Mouse (Mus musculus) cerebellum, adult 18-20 months (tissue): ENCODE measurements around the gene Ggta1.

Experiments
- DNase-seq, 2 experiments: peaks; one replicate each; pipeline ENCODE4 v3.0.0; 2021

The Ggta1 gene

GRCm38 (mm10) chr2:35432472-35432871 is 30.6 kb downstream of the Ggta1 start:
- no peak for DNase-seq

- DNase-seq: no peak
Measured at GRCm38 (mm10) chr2:35432011-35432410, 31.0 kb downstream of the Ggta1 start.

GRCm38 (mm10) chr2:35430806-35431205 is 32.2 kb downstream of the Ggta1 start:
- no peak for DNase-seq

- DNase-seq: no peak
Measured at GRCm38 (mm10) chr2:35428615-35429300, 34.3 kb downstream of the Ggta1 start.

GRCm38 (mm10) chr2:35427559-35427958 is 35.5 kb downstream of the Ggta1 start:
- no peak for DNase-seq

- no peak for DNase-seq
Measured at GRCm38 (mm10) chr2:35423711-35424339, 39.2 kb downstream of the Ggta1 start.

- no peak for DNase-seq
Measured at GRCm38 (mm10) chr2:35422384-35422783, 40.6 kb downstream of the Ggta1 start.

GRCm38 (mm10) chr2:35420681-35421080 is 42.4 kb downstream of the Ggta1 start:
- no peak for DNase-seq

GRCm38 (mm10) chr2:35419671-35420070 is 43.4 kb downstream of the Ggta1 start:
- DNase-seq: no peak

GRCm38 (mm10) chr2:35419243-35419642 is 43.8 kb downstream of the Ggta1 start:
- DNase-seq: no peak

- no peak for DNase-seq
Measured at GRCm38 (mm10) chr2:35417231-35417630, 45.8 kb downstream of the Ggta1 start.

GRCm38 (mm10) chr2:35416473-35416872 is 46.6 kb downstream of the Ggta1 start:
- DNase-seq: no peak

GRCm38 (mm10) chr2:35412810-35413209 is 50.2 kb downstream of the Ggta1 start:
- no peak for DNase-seq

GRCm38 (mm10) chr2:35412246-35412645 is 50.8 kb downstream of the Ggta1 start:
- DNase-seq: no peak

- DNase-seq: no peak
Measured at GRCm38 (mm10) chr2:35411640-35412190, 51.3 kb downstream of the Ggta1 start.

GRCm38 (mm10) chr2:35409466-35409865 is 53.6 kb downstream of the Ggta1 start:
- DNase-seq: no peak

GRCm38 (mm10) chr2:35408409-35409110 is 54.5 kb downstream of the Ggta1 start:
- no peak for DNase-seq

GRCm38 (mm10) chr2:35407878-35408277 is 55.2 kb downstream of the Ggta1 start:
- no peak for DNase-seq

GRCm38 (mm10) chr2:35407266-35407665 is 55.8 kb downstream of the Ggta1 start:
- no peak for DNase-seq

- no peak for DNase-seq
Measured at GRCm38 (mm10) chr2:35406611-35407010, 56.4 kb downstream of the Ggta1 start.

- DNase-seq: no peak
Measured at GRCm38 (mm10) chr2:35402391-35402790, 60.6 kb downstream of the Ggta1 start.

- no peak for DNase-seq
Measured at GRCm38 (mm10) chr2:35400739-35401138, 62.3 kb downstream of the Ggta1 start.

- DNase-seq: no peak
Measured at GRCm38 (mm10) chr2:35398184-35398828, 64.7 kb downstream of the Ggta1 start.
